Mouse (Mus musculus) cerebellum, adult 2 months (tissue): ENCODE data around the gene Serbp1.

Experiments
- CTCF ChIP-seq: fragments of 200-500 bp; IDR thresholded peaks from 2 replicates; pipeline ENCODE4 v1.5.1; 2011; ENCODE audit warnings: low read depth, mild to moderate bottlenecking, control low read depth, low read length, moderate library complexity, borderline replicate concordance; ENCODE audit not compliant: insufficient read depth
- POLR2A ChIP-seq: fragments of 200-500 bp; IDR thresholded peaks from 2 replicates; pipeline ENCODE4 v1.6.1; 2011; ENCODE audit warnings: low read length, control low read depth, borderline replicate concordance; ENCODE audit not compliant: insufficient read depth

GRCm38 (mm10) chr6:67196821-67197220 lies 41.2 kb upstream of the Serbp1 start:
- TF ChIP-seq POLR2A (no peak), CTCF (no peak)
